Mouse (Mus musculus): ENCODE data around the gene Cep290. TPM values are rescaled to one million over a fixed set of nuclear protein-coding genes. Genes with fewer than 3 reads are reported as not detected.

The Cep290 gene
- polyA plus RNA-seq, 1 experiment from 2014 or later, result 5.0 TPM

GRCm38 (mm10) chr10:100617233-100617903 is 130.0 kb downstream of the Cep290 start:
- H3K9me3 ChIP-seq (replicated peaks), result no peaks in the 10 kb centered on the region
- no peak overlapping the region for H3K4me3 ChIP-seq
- no peaks in the 10 kb centered on the region for H3K27me3 ChIP-seq (ENCODE audit: low read depth, poor library complexity, severe bottlenecking)
- no peaks in the 10 kb centered on the region for H3K36me3 ChIP-seq
- DNase-seq (ENCODE audit: low spot score), result no peak
- no peaks in the 10 kb centered on the region for H3K4me1 ChIP-seq
- no peak overlapping the region for H3K27ac ChIP-seq (replicated peaks)
- WGBS, result 80% methylated on average over 6 of the region's 6 CpGs

GRCm38 (mm10) chr10:100619474-100619873 is 132.1 kb downstream of the Cep290 start:
- no peak for DNase-seq (ENCODE audit: low spot score)
- Histone ChIP-seq H3K9me3 (replicated peaks) (no peaks in the 10 kb centered on the region), H3K36me3 (no peaks in the 10 kb centered on the region), H3K4me3 (no peak overlapping the region), H3K27me3 (ENCODE audit: low read depth, poor library complexity, severe bottlenecking) (no peaks in the 10 kb centered on the region), H3K27ac (replicated peaks) (no peak overlapping the region), H3K4me1 (no peaks in the 10 kb centered on the region)
- 92% methylated on average over 7 of the region's 7 CpGs for WGBS

- no peak for DNase-seq (ENCODE audit: low spot score)
- Histone ChIP-seq H3K27ac (replicated peaks) (no peak overlapping the region), H3K27me3 (ENCODE audit: low read depth, poor library complexity, severe bottlenecking) (no peaks in the 10 kb centered on the region), H3K36me3 (no peaks in the 10 kb centered on the region), H3K9me3 (replicated peaks) (no peaks in the 10 kb centered on the region), H3K4me3 (no peak overlapping the region), H3K4me1 (no peaks in the 10 kb centered on the region)
- 93% methylated on average over 12 of the region's 12 CpGs for WGBS
Measured at GRCm38 (mm10) chr10:100620040-100620439, 132.7 kb downstream of the Cep290 start.

GRCm38 (mm10) chr10:100622494-100622893 is 135.1 kb downstream of the Cep290 start:
- H3K9me3 ChIP-seq (replicated peaks), result no peaks in the 10 kb centered on the region
- no peak overlapping the region for H3K27ac ChIP-seq (replicated peaks)
- WGBS, result 80% methylated on average over 3 of the region's 3 CpGs
- DNase-seq (ENCODE audit: low spot score), result no peak
- H3K36me3 ChIP-seq, result no peaks in the 10 kb centered on the region
- H3K4me3 ChIP-seq, result no peak overlapping the region
- H3K4me1 ChIP-seq, result no peaks in the 10 kb centered on the region
- no peaks in the 10 kb centered on the region for H3K27me3 ChIP-seq (ENCODE audit: low read depth, poor library complexity, severe bottlenecking)

Other genes starting within 250 kb of the Cep290 start
- not detected in 2 replicates for gene Gm4301, start 151.9 kb upstream of the Cep290 start, polyA plus RNA-seq (2016; fragmentation: Nextera tagmentation; extraction: Ambion mirVana)
- not detected in 2 replicates for gene Gm4302, start 146.7 kb upstream of the Cep290 start, polyA plus RNA-seq (2016; fragmentation: Nextera tagmentation; extraction: Ambion mirVana)
- not detected in 2 replicates for gene Gm4303, start 141.6 kb upstream of the Cep290 start, polyA plus RNA-seq (2016; fragmentation: Nextera tagmentation; extraction: Ambion mirVana)
- not detected in 2 replicates for gene Gm4305, start 136.5 kb upstream of the Cep290 start, polyA plus RNA-seq (2016; fragmentation: Nextera tagmentation; extraction: Ambion mirVana)
- not detected in 2 replicates for gene Gm4307, start 126.2 kb upstream of the Cep290 start, polyA plus RNA-seq (2016; fragmentation: Nextera tagmentation; extraction: Ambion mirVana)
- gene Gm4312, start 105.0 kb upstream of the Cep290 start, polyA plus RNA-seq (2016; fragmentation: Nextera tagmentation; extraction: Ambion mirVana), result not detected in 2 replicates
- gene Tmtc3, start 208 bp upstream of the Cep290 start, polyA plus RNA-seq (2016; fragmentation: Nextera tagmentation; extraction: Ambion mirVana), result 17.4 and 19.1 TPM in 2 replicates
- gene 4930430F08Rik, start 102.9 kb downstream of the Cep290 start, polyA plus RNA-seq (2016; fragmentation: Nextera tagmentation; extraction: Ambion mirVana), result 10.4 and 11.0 TPM in 2 replicates
- not detected in 2 replicates for gene 1700017N19Rik, start 102.9 kb downstream of the Cep290 start, polyA plus RNA-seq (2016; fragmentation: Nextera tagmentation; extraction: Ambion mirVana)

Measured in midbrain, embryonic 10.5 days (tissue).